Mouse (Mus musculus): ENCODE measurements around the gene Ralgps2. TPM values are rescaled to one million over a fixed set of nuclear protein-coding genes. Genes with fewer than 3 reads are reported as not detected.
A peak's percentile ranks its signal among the peaks of the same experiment; 100 is the strongest.

The Ralgps2 gene
- polyA plus RNA-seq, 1 experiment from 2014 or later, result 118 TPM

DNA sequence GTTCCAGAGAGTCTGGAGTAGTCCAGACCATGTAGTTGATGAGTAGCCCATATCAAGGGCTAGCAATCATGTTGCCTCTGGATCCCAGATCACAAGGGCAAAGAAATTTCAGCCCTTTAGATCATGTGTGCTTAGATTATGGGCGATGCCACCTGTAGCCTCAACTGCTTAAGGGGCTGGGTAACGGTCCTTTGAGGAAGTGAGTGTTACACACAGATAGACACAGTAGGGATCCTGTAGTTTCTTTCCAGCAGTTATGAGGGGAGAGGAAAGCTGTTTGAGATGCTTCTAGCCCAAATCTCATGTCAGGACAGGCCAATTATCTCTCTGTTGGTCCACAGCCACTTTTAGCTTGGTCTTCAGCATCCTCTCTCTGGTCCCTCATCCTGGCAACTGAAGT is 153.4 kb downstream of the Ralgps2 start:
- Histone ChIP-seq H3K4me3 (no peak overlapping the region), H3K27me3 (peaks cover 5% of the 10 kb centered on the region; the same call in 1 of the 2 replicates), H3K4me1 (replicated peaks) (peaks cover 49% of the 10 kb centered on the region), H3K27ac (no peak overlapping the region), H3K9me3 (no peaks in the 10 kb centered on the region), H3K4me2 (no peak overlapping the region), H3K9ac (no peak overlapping the region), H3K36me3 (no peaks in the 10 kb centered on the region)
- WGBS, result 79% methylated on average over 2 of the region's 2 CpGs
- no peak for ATAC-seq (ENCODE audit: low FRiP score)

- H3K27ac ChIP-seq, result no peak overlapping the region
- no peak overlapping the region for H3K4me3 ChIP-seq
- WGBS, result 87% methylated on average over 10 of the region's 10 CpGs
- no peaks in the 10 kb centered on the region for H3K36me3 ChIP-seq
- no peak overlapping the region for H3K4me2 ChIP-seq
- no peak for ATAC-seq (ENCODE audit: low FRiP score)
- H3K4me1 ChIP-seq (replicated peaks), result peaks cover 57% of the 10 kb centered on the region
- no peak overlapping the region for H3K9ac ChIP-seq
- no peaks in the 10 kb centered on the region for H3K9me3 ChIP-seq
- H3K27me3 ChIP-seq, result peaks cover 5% of the 10 kb centered on the region; the same call in 1 of the 2 replicates
Observed at GRCm38 (mm10) chr1:156784974-156785373, 154.5 kb downstream of the Ralgps2 start.

GRCm38 (mm10) chr1:156784116-156784515 is 155.3 kb downstream of the Ralgps2 start:
- Histone ChIP-seq H3K36me3 (no peaks in the 10 kb centered on the region), H3K9me3 (no peaks in the 10 kb centered on the region), H3K27ac (no peak overlapping the region), H3K4me3 (no peak overlapping the region), H3K27me3 (peaks cover 5% of the 10 kb centered on the region; the same call in 1 of the 2 replicates), H3K9ac (no peak overlapping the region), H3K4me2 (no peak overlapping the region), H3K4me1 (replicated peaks) (peaks cover 58% of the 10 kb centered on the region)
- no peak for ATAC-seq (ENCODE audit: low FRiP score)
- WGBS, result 38% methylated on average over 5 of the region's 5 CpGs

DNA sequence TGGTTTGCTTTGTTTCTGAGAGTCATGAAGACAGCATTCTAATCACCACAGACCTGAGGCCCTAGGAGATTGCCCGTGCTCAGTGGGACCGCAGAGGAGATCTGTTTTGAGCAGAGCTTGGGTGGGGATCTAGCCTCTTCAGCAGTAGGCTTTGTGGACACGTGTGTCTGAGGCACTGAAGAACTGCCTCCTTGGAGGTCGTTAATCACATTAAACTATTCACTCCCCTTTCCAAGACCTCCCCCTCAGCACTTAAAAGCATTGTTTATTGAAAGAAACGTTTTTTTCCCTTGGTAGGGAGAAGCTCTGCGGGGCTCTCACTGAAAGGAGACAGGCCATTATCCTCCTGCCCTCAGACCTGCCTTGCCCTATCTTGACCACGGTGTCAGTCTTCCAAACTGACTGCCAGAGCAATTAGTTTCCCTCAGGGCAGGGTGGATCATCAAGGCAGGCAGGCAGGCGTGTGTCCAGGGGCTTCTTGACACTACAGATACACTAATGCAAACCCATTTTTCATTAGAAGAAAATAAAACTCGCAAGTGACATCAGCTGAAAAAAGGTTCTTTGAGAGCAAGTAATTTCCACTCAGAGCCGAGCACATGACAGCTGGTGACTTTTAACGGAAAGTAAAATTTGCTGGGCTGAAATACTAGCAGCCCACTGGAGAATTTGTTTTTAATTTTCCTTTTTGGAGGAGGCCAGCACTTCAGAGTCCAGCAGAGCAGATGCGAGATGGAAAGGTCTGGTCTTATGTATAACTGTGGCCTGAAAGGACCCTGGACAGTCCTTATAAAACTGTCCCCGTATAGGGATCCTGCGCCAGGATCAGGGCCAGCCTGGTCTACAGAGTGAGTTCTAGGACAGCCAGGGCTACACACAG is 157.2 kb downstream of the Ralgps2 start:
- Histone ChIP-seq H3K9ac (no peak overlapping the region), H3K36me3 (no peaks in the 10 kb centered on the region), H3K4me2 (no peak overlapping the region), H3K4me3 (no peak overlapping the region), H3K27me3 (peaks cover 5% of the 10 kb centered on the region; the same call in 1 of the 2 replicates), H3K4me1 (replicated peaks) (peaks cover 55% of the 10 kb centered on the region), H3K9me3 (no peaks in the 10 kb centered on the region), H3K27ac (peak overlapping the region; percentile 73)
- 20% methylated on average over 14 of the region's 14 CpGs for WGBS
- peak; percentile 11; the same call in 1 of the 2 replicates for ATAC-seq (ENCODE audit: low FRiP score)

DNA sequence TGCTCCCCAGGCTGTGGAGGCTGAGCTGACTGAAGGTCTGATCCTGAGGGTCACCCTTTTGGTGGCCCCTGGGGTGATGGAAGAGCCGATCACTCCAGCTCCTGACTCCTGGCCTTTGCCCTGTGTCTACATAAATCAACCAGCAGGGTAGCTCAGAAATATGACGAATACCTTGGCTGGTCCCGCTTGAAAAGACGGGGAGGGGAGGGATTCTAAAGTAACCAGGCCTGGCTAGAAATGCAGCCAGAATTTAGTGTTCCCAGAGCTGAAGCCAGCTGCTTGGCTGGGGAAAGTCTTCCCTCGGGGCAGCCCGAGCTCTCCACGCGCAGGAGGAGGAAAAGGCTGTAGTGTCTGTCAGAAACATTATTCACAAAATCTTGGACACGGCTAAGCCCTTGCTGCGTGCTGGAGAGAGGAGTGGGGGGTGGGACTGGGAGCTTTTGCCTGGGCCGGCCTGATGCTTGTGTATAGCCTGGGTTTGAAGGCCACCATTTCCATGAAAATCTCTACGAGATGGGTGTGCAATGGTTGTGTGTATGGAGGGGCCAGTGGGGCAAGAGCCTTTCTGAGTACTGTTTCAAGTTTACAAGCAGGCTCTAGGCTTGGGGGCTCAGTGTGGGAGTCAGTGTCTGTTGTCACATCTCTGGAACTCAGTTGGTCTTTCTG is 158.2 kb downstream of the Ralgps2 start:
- Histone ChIP-seq H3K9ac (no peak overlapping the region), H3K27me3 (peaks cover 5% of the 10 kb centered on the region; the same call in 1 of the 2 replicates), H3K4me3 (no peak overlapping the region), H3K9me3 (no peaks in the 10 kb centered on the region), H3K4me1 (replicated peaks) (peaks cover 54% of the 10 kb centered on the region), H3K27ac (peak overlapping the region; percentile 73), H3K4me2 (peak overlapping the region; percentile 10; the same call in 1 of the 2 replicates), H3K36me3 (no peaks in the 10 kb centered on the region)
- peak; percentile 60 for ATAC-seq (ENCODE audit: low FRiP score)
- WGBS, result 10% methylated on average over 12 of the region's 12 CpGs

- no peak overlapping the region for H3K4me3 ChIP-seq
- H3K27me3 ChIP-seq, result peaks cover under 1% of the 10 kb centered on the region; the same call in 1 of the 2 replicates
- H3K4me1 ChIP-seq (replicated peaks), result peaks cover 51% of the 10 kb centered on the region
- H3K27ac ChIP-seq, result peak overlapping the region; percentile 73
- H3K36me3 ChIP-seq, result no peaks in the 10 kb centered on the region
- 49% methylated on average over 16 of the region's 16 CpGs for WGBS
- no peaks in the 10 kb centered on the region for H3K9me3 ChIP-seq
- no peak overlapping the region for H3K4me2 ChIP-seq
- no peak overlapping the region for H3K9ac ChIP-seq
- ATAC-seq (ENCODE audit: low FRiP score), result no peak
Observed at GRCm38 (mm10) chr1:156780234-156781005, 159.0 kb downstream of the Ralgps2 start.

- 39% methylated on average over 4 of the region's 4 CpGs for WGBS
- no peaks in the 10 kb centered on the region for H3K36me3 ChIP-seq
- no peak overlapping the region for H3K4me3 ChIP-seq
- H3K27ac ChIP-seq, result no peak overlapping the region
- 0 out of 2 replicates have a peak overlapping the region, but pooled peaks have one; percentile 24 for H3K9ac ChIP-seq
- no peak overlapping the region for H3K4me2 ChIP-seq
- H3K27me3 ChIP-seq, result no peaks in the 10 kb centered on the region
- H3K4me1 ChIP-seq (replicated peaks), result peaks cover 45% of the 10 kb centered on the region
- no peak for ATAC-seq (ENCODE audit: low FRiP score)
- H3K9me3 ChIP-seq, result no peaks in the 10 kb centered on the region
Observed at GRCm38 (mm10) chr1:156779595-156779994, 159.8 kb downstream of the Ralgps2 start.

DNA sequence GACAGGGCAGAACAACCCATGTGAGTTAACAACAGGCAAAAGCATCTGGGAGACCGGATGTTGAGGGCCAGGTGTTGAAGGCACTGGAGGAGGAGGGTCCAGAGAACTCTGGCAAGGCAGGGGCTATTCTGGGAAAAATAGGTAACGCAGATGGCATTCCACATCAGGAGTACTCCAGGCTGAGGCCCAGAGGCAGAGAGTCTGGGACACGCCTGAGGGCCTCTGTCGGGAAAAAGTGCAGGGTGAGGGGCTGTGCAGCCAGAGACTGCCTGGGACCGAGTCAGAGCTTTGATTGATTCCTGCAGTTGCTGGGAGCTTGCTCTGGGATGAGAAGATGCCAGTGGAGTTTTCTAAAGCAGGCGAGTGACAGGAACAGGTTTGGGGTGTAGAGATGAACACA is 160.4 kb downstream of the Ralgps2 start:
- Histone ChIP-seq H3K9ac (0 out of 2 replicates have a peak overlapping the region, but pooled peaks have one; percentile 24), H3K27ac (no peak overlapping the region), H3K4me3 (no peak overlapping the region), H3K27me3 (no peaks in the 10 kb centered on the region), H3K4me2 (no peak overlapping the region), H3K9me3 (no peaks in the 10 kb centered on the region), H3K4me1 (replicated peaks) (peaks cover 39% of the 10 kb centered on the region), H3K36me3 (no peaks in the 10 kb centered on the region)
- 28% methylated on average over 6 of the region's 6 CpGs for WGBS
- ATAC-seq (ENCODE audit: low FRiP score), result no peak; the same call in 1 of the 2 replicates

DNA sequence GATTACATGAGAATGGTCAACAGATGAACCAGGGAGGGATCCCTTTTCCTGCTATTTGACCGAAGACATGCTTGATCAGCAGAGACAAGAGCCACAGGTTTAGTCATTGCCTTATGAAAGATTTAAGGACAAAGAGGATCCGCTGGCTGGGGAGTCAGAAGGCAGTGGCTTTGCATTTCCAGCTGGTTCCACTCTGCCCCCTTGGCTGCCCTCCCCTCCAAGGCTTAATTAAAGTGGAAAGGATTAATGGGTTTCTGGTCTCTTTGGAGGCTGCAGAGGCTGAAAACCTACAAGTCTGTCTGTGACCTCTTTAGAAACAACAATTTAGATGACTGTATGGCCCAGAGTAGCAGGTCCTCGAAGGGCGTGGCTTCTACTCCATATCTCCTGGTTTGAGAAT is 161.5 kb downstream of the Ralgps2 start:
- Histone ChIP-seq H3K4me2 (no peak overlapping the region), H3K9ac (no peak overlapping the region), H3K4me1 (replicated peaks) (peaks cover 39% of the 10 kb centered on the region), H3K36me3 (no peaks in the 10 kb centered on the region), H3K27ac (no peak overlapping the region), H3K4me3 (no peak overlapping the region), H3K27me3 (no peaks in the 10 kb centered on the region), H3K9me3 (no peaks in the 10 kb centered on the region)
- no peak for ATAC-seq (ENCODE audit: low FRiP score)
- WGBS, result 81% methylated on average over 4 of the region's 4 CpGs

- 87% methylated on average over 7 of the region's 7 CpGs for WGBS
- Histone ChIP-seq H3K4me1 (replicated peaks) (peaks cover 22% of the 10 kb centered on the region), H3K27me3 (no peaks in the 10 kb centered on the region), H3K4me3 (no peak overlapping the region), H3K27ac (no peak overlapping the region), H3K36me3 (no peaks in the 10 kb centered on the region), H3K9ac (no peak overlapping the region), H3K4me2 (no peak overlapping the region), H3K9me3 (no peaks in the 10 kb centered on the region)
- ATAC-seq (ENCODE audit: low FRiP score), result no peak
Observed at GRCm38 (mm10) chr1:156775983-156776382, 163.4 kb downstream of the Ralgps2 start.

- no peak overlapping the region for H3K4me2 ChIP-seq
- H3K4me3 ChIP-seq, result no peak overlapping the region
- H3K9ac ChIP-seq, result no peak overlapping the region
- H3K36me3 ChIP-seq, result no peaks in the 10 kb centered on the region
- no peak for ATAC-seq (ENCODE audit: low FRiP score)
- no peak overlapping the region for H3K27ac ChIP-seq
- H3K9me3 ChIP-seq, result no peaks in the 10 kb centered on the region
- 85% methylated on average over 4 of the region's 4 CpGs for WGBS
- H3K27me3 ChIP-seq, result no peaks in the 10 kb centered on the region
- peaks cover 14% of the 10 kb centered on the region for H3K4me1 ChIP-seq (replicated peaks)
Observed at GRCm38 (mm10) chr1:156775190-156775589, 164.2 kb downstream of the Ralgps2 start.

DNA sequence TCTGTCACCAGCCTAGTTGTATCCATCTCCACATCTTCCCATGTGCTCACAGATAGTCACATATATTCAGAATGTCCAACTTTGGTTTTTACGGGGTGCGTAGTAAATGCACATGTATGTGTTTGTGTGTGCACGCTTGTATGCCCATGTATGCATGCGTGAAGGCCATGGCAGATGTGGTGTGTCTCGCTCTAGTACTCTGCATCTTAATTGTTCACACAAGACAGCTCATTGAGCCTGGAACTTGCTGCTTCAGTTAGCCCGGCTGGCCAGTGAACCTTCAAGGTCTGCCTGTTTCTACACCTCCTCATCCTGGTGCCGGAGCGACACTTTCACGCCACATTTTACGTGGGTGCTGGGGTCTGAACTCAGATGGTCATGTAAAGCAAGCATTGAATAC is 168.6 kb downstream of the Ralgps2 start:
- no peaks in the 10 kb centered on the region for H3K27me3 ChIP-seq
- no peak overlapping the region for H3K27ac ChIP-seq
- H3K36me3 ChIP-seq, result no peaks in the 10 kb centered on the region
- ATAC-seq (ENCODE audit: low FRiP score), result no peak
- H3K9me3 ChIP-seq, result 0 out of 2 replicates have a peak, but pooled peaks cover 6% of the 10 kb centered on the region
- no peak overlapping the region for H3K4me3 ChIP-seq
- H3K4me1 ChIP-seq (replicated peaks), result no peaks in the 10 kb centered on the region
- WGBS, result 94% methylated on average over 10 of the region's 10 CpGs
- H3K9ac ChIP-seq, result no peak overlapping the region
- no peak overlapping the region for H3K4me2 ChIP-seq
